Mouse (Mus musculus): ENCODE results near the gene Lilr4b. TPM values are rescaled to one million over a fixed set of nuclear protein-coding genes. Genes with fewer than 3 reads are reported as not detected.

Gene Lilr4b
- polyA plus RNA-seq, 1 experiment, result 9.7 TPM

- no peaks in the 10 kb centered on the region for H3K4me1 ChIP-seq (ENCODE audit: control insufficient read depth, insufficient read depth, low read length)
- no peak overlapping the region for H3K4me3 ChIP-seq (replicated peaks; ENCODE audit: extremely low read depth, low read depth, low read length)
- TF ChIP-seq CTCF (IDR thresholded peaks at IDR 0.05; ENCODE audit: insufficient read depth, low read length), result no peak
- no peak for TF ChIP-seq POLR2A (IDR thresholded peaks at IDR 0.05; ENCODE audit: borderline replicate concordance, extremely low read depth, low read depth, low read length)
- no peak for DNase-seq
Measured at GRCm38 (mm10) chr10:51520021-51520420, 39.6 kb downstream of the Lilr4b start.

- H3K4me3 ChIP-seq (replicated peaks; ENCODE audit: extremely low read depth, low read depth, low read length), result no peak overlapping the region
- no peaks in the 10 kb centered on the region for H3K4me1 ChIP-seq (ENCODE audit: control insufficient read depth, insufficient read depth, low read length)
- DNase-seq, result no peak
- TF ChIP-seq POLR2A (IDR thresholded peaks at IDR 0.05; ENCODE audit: borderline replicate concordance, extremely low read depth, low read depth, low read length), result no peak
- TF ChIP-seq CTCF (IDR thresholded peaks at IDR 0.05; ENCODE audit: insufficient read depth, low read length), result no peak
Measured at GRCm38 (mm10) chr10:51521453-51521852, 41.0 kb downstream of the Lilr4b start.

- WGBS, result 51% methylated on average over 7 of the region's 7 CpGs
- Histone ChIP-seq H3K4me1 (ENCODE audit: control insufficient read depth, insufficient read depth, low read length) (no peaks in the 10 kb centered on the region), H3K4me3 (replicated peaks; ENCODE audit: extremely low read depth, low read depth, low read length) (no peak overlapping the region)
- TF ChIP-seq CTCF (IDR thresholded peaks at IDR 0.05; ENCODE audit: insufficient read depth, low read length), result no peak
- no peak for TF ChIP-seq POLR2A (IDR thresholded peaks at IDR 0.05; ENCODE audit: borderline replicate concordance, extremely low read depth, low read depth, low read length)
- DNase-seq, result no peak
Measured at GRCm38 (mm10) chr10:51526090-51526489, 45.7 kb downstream of the Lilr4b start.

GRCm38 (mm10) chr10:51526633-51527032, 46.2 kb downstream of the Lilr4b start:
- no peak for TF ChIP-seq CTCF (IDR thresholded peaks at IDR 0.05; ENCODE audit: insufficient read depth, low read length)
- TF ChIP-seq POLR2A (IDR thresholded peaks at IDR 0.05; ENCODE audit: borderline replicate concordance, extremely low read depth, low read depth, low read length), result no peak
- no peak overlapping the region for H3K4me3 ChIP-seq (replicated peaks; ENCODE audit: extremely low read depth, low read depth, low read length)

GRCm38 (mm10) chr10:51528840-51529434, 48.5 kb downstream of the Lilr4b start:
- 42% methylated on average over 8 of the region's 8 CpGs for WGBS
- no peak overlapping the region for H3K4me3 ChIP-seq (replicated peaks; ENCODE audit: extremely low read depth, low read depth, low read length)
- TF ChIP-seq POLR2A (IDR thresholded peaks at IDR 0.05; ENCODE audit: borderline replicate concordance, extremely low read depth, low read depth, low read length), result no peak
- no peak for TF ChIP-seq CTCF (IDR thresholded peaks at IDR 0.05; ENCODE audit: insufficient read depth, low read length)
- H3K4me1 ChIP-seq (ENCODE audit: control insufficient read depth, insufficient read depth, low read length), result no peaks in the 10 kb centered on the region
- no peak for DNase-seq

More at GRCm38 (mm10) chr10:51526633-51527032, 46.2 kb downstream of the Lilr4b start:
- no peaks in the 10 kb centered on the region for H3K4me1 ChIP-seq (ENCODE audit: control insufficient read depth, insufficient read depth, low read length)
- DNase-seq, result no peak
- 55% methylated on average over 4 of the region's 4 CpGs for WGBS

GRCm38 (mm10) chr10:51529497-51529896, 49.1 kb downstream of the Lilr4b start:
- no peak overlapping the region for H3K4me3 ChIP-seq (replicated peaks; ENCODE audit: extremely low read depth, low read depth, low read length)
- no peak for TF ChIP-seq POLR2A (IDR thresholded peaks at IDR 0.05; ENCODE audit: borderline replicate concordance, extremely low read depth, low read depth, low read length)
- no peak for TF ChIP-seq CTCF (IDR thresholded peaks at IDR 0.05; ENCODE audit: insufficient read depth, low read length)
- no peak for DNase-seq
- no peaks in the 10 kb centered on the region for H3K4me1 ChIP-seq (ENCODE audit: control insufficient read depth, insufficient read depth, low read length)
- 66% methylated on average over 3 of the region's 3 CpGs for WGBS

GRCm38 (mm10) chr10:51530813-51531212, 50.4 kb downstream of the Lilr4b start:
- WGBS, result 80% methylated on average over 7 of the region's 7 CpGs
- TF ChIP-seq POLR2A (IDR thresholded peaks at IDR 0.05; ENCODE audit: borderline replicate concordance, extremely low read depth, low read depth, low read length) (no peak), CTCF (IDR thresholded peaks at IDR 0.05; ENCODE audit: insufficient read depth, low read length) (no peak)
- no peak for DNase-seq
- Histone ChIP-seq H3K4me1 (ENCODE audit: control insufficient read depth, insufficient read depth, low read length) (no peaks in the 10 kb centered on the region), H3K4me3 (replicated peaks; ENCODE audit: extremely low read depth, low read depth, low read length) (no peak overlapping the region)

Other genes starting within 250 kb of the Lilr4b start
- gene Gm49339, start within 50 bp of the Lilr4b start, polyA plus RNA-seq (2012; rRNA removed), result 9.4 and 14.5 TPM in 2 replicates
- 5.2 and 9.0 TPM in 2 replicates for gene Lilrb4a, start 10.3 kb downstream of the Lilr4b start, polyA plus RNA-seq (2012; rRNA removed)
- gene Fam162b, start 109.9 kb downstream of the Lilr4b start, polyA plus RNA-seq (2012; rRNA removed), result 11.4 and 26.2 TPM in 2 replicates
- gene Gprc6a, start 150.8 kb downstream of the Lilr4b start, polyA plus RNA-seq (2012; rRNA removed), result 1.7 and 1.8 TPM in 2 replicates
- not detected in 2 replicates for gene Rfx6, start 197.1 kb downstream of the Lilr4b start, polyA plus RNA-seq (2012; rRNA removed)